Comparison of ENCODE assay signal across 16 mouse cellular contexts in the genomic region with DNA sequence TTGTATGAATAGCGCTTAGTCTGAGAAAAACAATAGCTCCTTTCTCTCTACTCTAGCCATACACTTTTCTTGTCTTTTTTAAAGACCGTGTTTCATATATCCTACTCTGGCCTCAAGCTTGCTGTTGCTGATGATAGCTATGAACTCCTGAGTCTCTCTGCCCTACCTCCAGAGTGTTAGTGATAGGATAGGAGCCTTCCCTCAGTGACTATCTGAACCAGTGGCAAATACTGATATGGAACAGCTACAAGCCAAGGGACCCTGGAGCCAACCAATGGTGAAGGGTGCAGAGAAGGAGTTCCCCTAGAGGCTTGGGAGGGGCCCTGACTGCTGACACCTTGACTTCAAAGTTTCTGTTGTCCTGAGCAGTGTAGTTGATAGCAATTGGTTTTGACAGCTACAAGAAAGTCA. TPM values are rescaled to one million over a fixed set of nuclear protein-coding genes. Genes with fewer than 3 reads are reported as not detected.
A peak's percentile ranks its signal among the peaks of the same experiment; 100 is the strongest.
DNase-seq lines count a peak whose midpoint lies in the region; ATAC-seq and TF ChIP-seq lines count a peak whose summit lies in the region.
"Had no signal": no experiment of that assay in that cellular context is flagged by ENCODE, and none has a peak within 500 bp of the region (broad histone marks: within the 10 kb centered on the region; RNA-seq: fewer than 3 reads in every experiment).

No protein-coding gene starts in this region.

- H3K4me2 ChIP-seq in forebrain, postnatal 0 days (ENCODE audit: low read depth), result no peak overlapping the region
- H3K4me2 ChIP-seq in liver, embryonic 13.5 days, result peak overlapping the region; percentile 54
- no peak overlapping the region for H3K4me2 ChIP-seq in midbrain, embryonic 16.5 days (ENCODE audit: low read length)

- H3K9ac ChIP-seq in forebrain, postnatal 0 days, result no peak overlapping the region
- H3K9ac ChIP-seq in liver, embryonic 13.5 days, result peak overlapping the region; percentile 55
- H3K9ac ChIP-seq in midbrain, embryonic 16.5 days (ENCODE audit: low read depth, low read length), result no peak overlapping the region

- no peak for TF ChIP-seq CTCF in forebrain, postnatal 0 days (IDR thresholded peaks at IDR 0.05; ENCODE audit: low read depth)

- no peak overlapping the region for H3K4me3 ChIP-seq in forebrain, embryonic 10.5 days
- no peak overlapping the region for H3K4me3 ChIP-seq in forebrain, postnatal 0 days (ENCODE audit: low read depth, low read length)
- peak overlapping the region; percentile 13; the same call in 1 of the 2 replicates for H3K4me3 ChIP-seq in liver, embryonic 13.5 days (replicated peaks)
- no peak overlapping the region for H3K4me3 ChIP-seq in midbrain, embryonic 16.5 days (ENCODE audit: low read depth, low read length)
- H3K4me3 ChIP-seq: limb, embryonic 10.5 days had no signal

- peaks cover 43% of the 10 kb centered on the region for H3K27me3 ChIP-seq in forebrain, embryonic 10.5 days (ENCODE audit: poor library complexity, severe bottlenecking)
- H3K27me3 ChIP-seq in forebrain, postnatal 0 days (ENCODE audit: insufficient read depth, low read length), result no peaks in the 10 kb centered on the region
- no peaks in the 10 kb centered on the region for H3K27me3 ChIP-seq in liver, embryonic 13.5 days
- H3K27me3 ChIP-seq in midbrain, embryonic 16.5 days (ENCODE audit: control insufficient read depth, insufficient read depth, low read depth, low read length), result no peaks in the 10 kb centered on the region

- DNase-seq in forebrain, embryonic 10.5 days (ENCODE audit: extremely low spot score, low spot score), result no peak
- DNase-seq in forebrain, postnatal 0 days, result no peak
- peak; percentile 14 for DNase-seq in testis, postnatal 10 days (ENCODE audit: low spot score)
- DNase-seq in testis, postnatal 14 days (ENCODE audit: low spot score), result no peak
- DNase-seq in liver, embryonic 13.5 days, result peak; percentile 84
- no peak for DNase-seq in T-cell, adult 2 months (ENCODE audit: low spot score)
- no peak for DNase-seq in layer of hippocampus, adult 11-12 months (ENCODE audit: low spot score)
- DNase-seq: adrenal gland, postnatal 25 days; cerebellum, adult 11 months; cerebellum, postnatal 36 days; kidney, postnatal 25 days; right cerebral cortex, postnatal 14 days; thymus, postnatal 4 days had no signal

- H3K4me1 ChIP-seq in forebrain, embryonic 10.5 days, result peaks cover 16% of the 10 kb centered on the region
- no peaks in the 10 kb centered on the region for H3K4me1 ChIP-seq in forebrain, postnatal 0 days (ENCODE audit: insufficient read depth)
- peaks cover 97% of the 10 kb centered on the region for H3K4me1 ChIP-seq in liver, embryonic 13.5 days (replicated peaks)
- H3K4me1 ChIP-seq in midbrain, embryonic 16.5 days (ENCODE audit: control insufficient read depth, insufficient read depth, low read length), result no peaks in the 10 kb centered on the region
- H3K4me1 ChIP-seq: limb, embryonic 10.5 days had no signal

- H3K27ac ChIP-seq in forebrain, embryonic 10.5 days, result 0 out of 2 replicates have a peak overlapping the region, but pooled peaks have one; percentile 35
- H3K27ac ChIP-seq in forebrain, postnatal 0 days (ENCODE audit: low read depth, low read length), result no peak overlapping the region
- H3K27ac ChIP-seq in liver, embryonic 13.5 days, result peak overlapping the region; percentile 95
- H3K27ac ChIP-seq in midbrain, embryonic 16.5 days (ENCODE audit: low read length), result no peak overlapping the region
- H3K27ac ChIP-seq: limb, embryonic 10.5 days had no signal

- ATAC-seq in forebrain, postnatal 0 days, result no peak
- ATAC-seq in liver, embryonic 13.5 days (ENCODE audit: low read depth), result peak; percentile 98
- no peak for ATAC-seq in midbrain, embryonic 16.5 days
- ATAC-seq: inflammation-experienced regulatory T-cells, adult 6 months had no signal

- no peaks in the 10 kb centered on the region for H3K9me3 ChIP-seq in forebrain, embryonic 10.5 days
- no peaks in the 10 kb centered on the region for H3K9me3 ChIP-seq in forebrain, postnatal 0 days (ENCODE audit: low read length)
- no peaks in the 10 kb centered on the region for H3K9me3 ChIP-seq in liver, embryonic 13.5 days (replicated peaks)
- no peaks in the 10 kb centered on the region for H3K9me3 ChIP-seq in midbrain, embryonic 16.5 days (replicated peaks; ENCODE audit: control insufficient read depth, low read length, poor library complexity, severe bottlenecking)
- H3K9me3 ChIP-seq: limb, embryonic 10.5 days had no signal

- no peaks in the 10 kb centered on the region for H3K36me3 ChIP-seq in forebrain, embryonic 10.5 days (replicated peaks)
- no peaks in the 10 kb centered on the region for H3K36me3 ChIP-seq in forebrain, postnatal 0 days (ENCODE audit: insufficient read depth)
- no peaks in the 10 kb centered on the region for H3K36me3 ChIP-seq in liver, embryonic 13.5 days
- H3K36me3 ChIP-seq in midbrain, embryonic 16.5 days (ENCODE audit: control insufficient read depth, insufficient read depth, low read length), result no peaks in the 10 kb centered on the region
- H3K36me3 ChIP-seq: limb, embryonic 10.5 days had no signal

- 39% methylated on average over 2 of the region's 2 CpGs for WGBS in forebrain, embryonic 10.5 days
- WGBS in forebrain, postnatal 0 days, result 28% methylated on average over 2 of the region's 2 CpGs
- WGBS in liver, embryonic 13.5 days (ENCODE audit: insufficient replicate concordance), result 18% methylated on average over 2 of the region's 2 CpGs
- WGBS in midbrain, embryonic 16.5 days, result 41% methylated on average over 2 of the region's 2 CpGs

RNA-seq across cellular contexts. Expression of a gene that starts 14.9 kb away (rescaled TPM):
- polyA plus RNA-seq in forebrain, embryonic 10.5 days (2016; fragmentation: Nextera tagmentation; extraction: Ambion mirVana), result 10.0 and 10.3 TPM in 2 replicates
- 40.5 and 47.6 TPM in 2 replicates for total RNA-seq in forebrain, postnatal 0 days (2014; rRNA removed)
- polyA plus RNA-seq in forebrain, postnatal 0 days (2015; fragmentation: Nextera tagmentation; extraction: Ambion mirVana), result 6.5 and 8.7 TPM in 2 replicates
- polyA plus RNA-seq in liver, embryonic 13.5 days (2015; fragmentation: Nextera tagmentation; extraction: Ambion mirVana), result 3.9 and 4.4 TPM in 2 replicates
- polyA plus RNA-seq in midbrain, embryonic 16.5 days (2015; fragmentation: Nextera tagmentation; extraction: Ambion mirVana), result 9.4 TPM in 2 replicates

RNA-seq across cellular contexts. Expression of a gene that starts 38.4 kb away (rescaled TPM):
- polyA plus RNA-seq in forebrain, embryonic 10.5 days (2016; fragmentation: Nextera tagmentation; extraction: Ambion mirVana), result 12.4 and 20.8 TPM in 2 replicates
- 79.8 and 91.9 TPM in 2 replicates for total RNA-seq in forebrain, postnatal 0 days (2014; rRNA removed)
- polyA plus RNA-seq in forebrain, postnatal 0 days (2015; fragmentation: Nextera tagmentation; extraction: Ambion mirVana), result 3.6 and 6.9 TPM in 2 replicates
- polyA plus RNA-seq in liver, embryonic 13.5 days (2015; fragmentation: Nextera tagmentation; extraction: Ambion mirVana), result 14.4 and 21.8 TPM in 2 replicates
- 5.3 and 6.4 TPM in 2 replicates for polyA plus RNA-seq in midbrain, embryonic 16.5 days (2015; fragmentation: Nextera tagmentation; extraction: Ambion mirVana)

Comparison
In these comparisons a context has a peak if more than half of its experiments do, and no peak if none do; other contexts are left out.
1. DNase-seq: peak in testis, postnatal 10 days (single experiment) and liver, embryonic 13.5 days (single experiment); none in forebrain, embryonic 10.5 days (single experiment), forebrain, postnatal 0 days (single experiment), testis, postnatal 14 days (single experiment), T-cell, adult 2 months (single experiment) and layer of hippocampus, adult 11-12 months (single experiment).
2. H3K27ac ChIP-seq: peak in forebrain, embryonic 10.5 days (single experiment) and liver, embryonic 13.5 days (single experiment); none in forebrain, postnatal 0 days (single experiment) and midbrain, embryonic 16.5 days (single experiment).